Mouse (Mus musculus) heart, embryonic 11.5 days (tissue): ENCODE measurements around the gene Zfp85. TPM values are rescaled to one million over a fixed set of nuclear protein-coding genes. Genes with fewer than 3 reads are reported as not detected.
"Not testable (repeated sequence)": the region's sequence is repeated elsewhere in the genome, so short reads cannot be mapped to it uniquely, and the experiment has no call there.

Experiments used
- ATAC-seq: fragments of 200-750 bp; cut with Nextera tagmentation; replicated peaks from 2 replicates; pipeline ENCODE4 v1.8.0; 2017; ENCODE audit warnings: moderate library complexity; ENCODE audit not compliant: insufficient number of reproducible peaks, low FRiP score, low TSS enrichment
- H3K27ac ChIP-seq: fragments of 300-500 bp; sonication (generic); 2 replicates; pipeline ENCODE4 v1.5.1; 2014; ENCODE audit warnings: mild to moderate bottlenecking, low read depth, low read length
- H3K27me3 ChIP-seq: fragments of 300-500 bp; sonication (generic); 2 replicates; pipeline ENCODE4 v1.6.1; 2014; ENCODE audit warnings: mild to moderate bottlenecking, low read length, mixed read lengths; ENCODE audit not compliant: control insufficient read depth, insufficient read depth
- H3K36me3 ChIP-seq: fragments of 300-500 bp; sonication (generic); 2 replicates; pipeline ENCODE4 v1.6.1; 2014; ENCODE audit warnings: mild to moderate bottlenecking, low read length, moderate library complexity, mixed read lengths; ENCODE audit not compliant: control insufficient read depth, insufficient read depth
- H3K4me1 ChIP-seq: fragments of 300-500 bp; sonication (generic); 2 replicates; pipeline ENCODE4 v1.6.1; 2014; ENCODE audit warnings: low read length; ENCODE audit not compliant: control insufficient read depth, insufficient read depth
- H3K4me2 ChIP-seq: fragments of 300-500 bp; sonication (generic); 2 replicates; pipeline ENCODE4 v1.6.1; 2014; ENCODE audit warnings: mild to moderate bottlenecking, moderate library complexity
- H3K4me3 ChIP-seq: fragments of 300-500 bp; sonication (generic); 2 replicates; pipeline ENCODE4 v1.5.1; 2014; ENCODE audit warnings: low read depth, low read length
- H3K9ac ChIP-seq: fragments of 300-500 bp; sonication (generic); 2 replicates; pipeline ENCODE4 v1.6.1; 2014; ENCODE audit warnings: mild to moderate bottlenecking, low read depth, low read length, moderate library complexity
- H3K9me3 ChIP-seq: fragments of 300-500 bp; sonication (generic); replicated peaks from 2 replicates; pipeline ENCODE4 v1.6.1; 2016; ENCODE audit warnings: low read length; ENCODE audit not compliant: control insufficient read depth
- WGBS: fragments of 180-500 bp; shearing (Covaris S2); extraction: QIAGEN DNeasy Blood & Tissue Kit; methylation state at CpG from one replicate; pipeline ENCODE4 v1.1.7; 2014; ENCODE audit not compliant: insufficient replicate concordance; 5-methylcytosine and 5-hydroxymethylcytosine counted together
- polyA plus RNA-seq: library from polyadenylated mRNA; unstranded; fragments of >200 nt; fragmentation: Nextera tagmentation; extraction: Ambion mirVana; gene quantifications from 2 replicates; pipeline ENCODE4 v1.2.1, GENCODE M21; 2014

The Zfp85 gene
- polyA plus RNA-seq, 1 experiment from 2014 or later = 4.7 TPM

- Histone ChIP-seq H3K27me3 (no peaks in the 10 kb centered on the region), H3K9me3 (no peaks in the 10 kb centered on the region), H3K4me3 (no peak overlapping the region), H3K9ac (no peak overlapping the region), H3K4me1 (no peaks in the 10 kb centered on the region), H3K4me2 (no peak overlapping the region), H3K36me3 (no peaks in the 10 kb centered on the region), H3K27ac (no peak overlapping the region)
- 81% methylated on average over 6 of the region's 6 CpGs for WGBS
- no peak for ATAC-seq
These were observed 733 bp upstream of the Zfp85 start for GRCm38 (mm10) chr13:67755761-67756160.

- no peak overlapping the region for H3K27ac ChIP-seq
- H3K27me3 ChIP-seq = no peaks in the 10 kb centered on the region
- no peak for ATAC-seq
- H3K9ac ChIP-seq = no peak overlapping the region
- 0 out of 2 replicates have a peak, but pooled peaks cover 4% of the 10 kb centered on the region for H3K9me3 ChIP-seq
- WGBS = 87% methylated on average over 9 of the region's 9 CpGs
- no peak overlapping the region for H3K4me2 ChIP-seq
- H3K4me3 ChIP-seq = no peak overlapping the region
- H3K4me1 ChIP-seq = no peaks in the 10 kb centered on the region
- peaks cover 8% of the 10 kb centered on the region for H3K36me3 ChIP-seq
These were observed 11.1 kb downstream of the Zfp85 start for GRCm38 (mm10) chr13:67743896-67744295.

- 0 out of 2 replicates have a peak, but pooled peaks cover 4% of the 10 kb centered on the region for H3K9me3 ChIP-seq
- 89% methylated on average over 3 of the region's 3 CpGs for WGBS
- no peaks in the 10 kb centered on the region for H3K27me3 ChIP-seq
- H3K4me2 ChIP-seq = no peak overlapping the region
- H3K4me1 ChIP-seq = no peaks in the 10 kb centered on the region
- no peak for ATAC-seq
- H3K36me3 ChIP-seq = 0 out of 2 replicates have a peak, but pooled peaks cover 1% of the 10 kb centered on the region
- H3K9ac ChIP-seq = no peak overlapping the region
- no peak overlapping the region for H3K27ac ChIP-seq
- H3K4me3 ChIP-seq = no peak overlapping the region
These were observed 12.1 kb downstream of the Zfp85 start for GRCm38 (mm10) chr13:67742941-67743340.

DNA sequence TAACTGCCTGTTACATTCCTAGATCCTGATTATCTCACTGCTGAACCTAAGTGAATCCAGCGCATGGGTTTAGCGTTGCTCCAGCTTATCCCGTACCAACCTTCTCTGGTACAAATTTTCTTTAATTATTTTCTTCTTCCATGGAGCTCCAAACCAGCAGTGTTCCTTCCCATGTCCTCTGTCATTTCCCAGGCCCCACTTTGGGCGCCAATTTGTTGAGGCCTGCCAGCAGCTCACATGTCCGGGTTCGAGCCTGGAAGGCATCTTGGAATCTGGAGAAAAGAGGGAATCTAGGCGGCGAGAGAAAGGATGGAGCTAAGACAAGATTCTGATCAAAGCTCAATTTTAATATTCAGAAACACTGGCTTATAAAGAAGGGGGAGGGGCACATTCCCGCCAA, 20.6 kb downstream of the Zfp85 start:
- not testable (repeated sequence) for H3K9me3 ChIP-seq, H3K27me3 ChIP-seq, H3K36me3 ChIP-seq, H3K9ac ChIP-seq, H3K4me3 ChIP-seq, H3K4me2 ChIP-seq, H3K4me1 ChIP-seq, ATAC-seq, H3K27ac ChIP-seq
- 89% methylated on average over 9 of the region's 9 CpGs for WGBS

GRCm38 (mm10) chr13:67729441-67729840, 25.6 kb downstream of the Zfp85 start:
- H3K9me3 ChIP-seq, H3K27me3 ChIP-seq, H3K27ac ChIP-seq, H3K9ac ChIP-seq, H3K36me3 ChIP-seq, H3K4me1 ChIP-seq: not testable (repeated sequence)
- Histone ChIP-seq H3K4me2 (peak overlapping the region; percentile 68), H3K4me3 (peak overlapping the region; percentile 61)
- ATAC-seq = peak; percentile 65
- 48% methylated on average over 4 of the region's 4 CpGs for WGBS

GRCm38 (mm10) chr13:67728641-67729318, 26.2 kb downstream of the Zfp85 start, which contains the start of gene Zfp65:
TSS of gene Zfp65 (minus strand) at chr13:67729173.
- Histone ChIP-seq H3K9ac (peak within 1 kb of the TSS; percentile 72), H3K27me3 (no peaks in the 10 kb centered on the region), H3K36me3 (no peaks in the 10 kb centered on the region), H3K9me3 (peaks cover 2% of the 10 kb centered on the region; the same call in 1 of the 2 replicates), H3K4me1 (no peaks in the 10 kb centered on the region), H3K27ac (no peak within 1 kb of the TSS), H3K4me2 (peak within 1 kb of the TSS; percentile 68), H3K4me3 (peak within 1 kb of the TSS; percentile 61)
- ATAC-seq = peak; percentile 75
- 10% methylated on average over 19 of the region's 21 CpGs for WGBS

DNA sequence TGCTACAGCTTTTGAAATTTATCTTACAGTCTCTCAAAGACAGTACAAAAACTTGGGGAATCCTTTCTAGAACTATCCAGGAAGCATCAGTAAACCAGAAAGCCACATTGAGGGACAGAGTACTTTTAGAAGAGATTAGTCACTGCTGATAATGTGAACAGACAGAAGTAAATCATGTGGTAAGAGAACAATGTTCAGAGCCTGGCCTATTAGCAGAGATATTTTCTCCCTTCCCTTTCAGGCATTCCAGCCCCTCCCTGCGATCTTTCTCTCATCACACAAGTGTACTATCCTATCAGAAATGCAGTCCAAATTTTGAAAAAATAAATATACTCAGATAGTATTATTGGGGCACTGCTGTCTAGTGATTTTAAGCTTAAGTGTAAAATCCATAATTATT, 26.9 kb downstream of the Zfp85 start:
- no peak overlapping the region for H3K9ac ChIP-seq
- H3K4me3 ChIP-seq = peak overlapping the region; percentile 61
- H3K9me3 ChIP-seq = no peaks in the 10 kb centered on the region
- no peak for ATAC-seq
- peak overlapping the region; percentile 68 for H3K4me2 ChIP-seq
- no peaks in the 10 kb centered on the region for H3K4me1 ChIP-seq
- no peaks in the 10 kb centered on the region for H3K27me3 ChIP-seq
- no peak overlapping the region for H3K27ac ChIP-seq
- H3K36me3 ChIP-seq = no peaks in the 10 kb centered on the region
- WGBS = 83% methylated on average over 1 of the region's 1 CpGs

- H3K4me2 ChIP-seq, H3K9me3 ChIP-seq, H3K36me3 ChIP-seq, ATAC-seq, H3K4me3 ChIP-seq, H3K27ac ChIP-seq, H3K27me3 ChIP-seq, H3K9ac ChIP-seq, H3K4me1 ChIP-seq: not testable (repeated sequence)
- WGBS = 81% methylated on average over 2 of the region's 2 CpGs
These were observed 29.7 kb downstream of the Zfp85 start for GRCm38 (mm10) chr13:67725331-67725730.
